Mouse (Mus musculus) urinary bladder, postnatal 10 days (tissue): Measurements from ENCODE around the gene Tmem184b.

Source experiments
- DNase-seq: peaks from one replicate; pipeline ENCODE4 v3.0.0; 2022; ENCODE audit warnings: low spot score

Tmem184b gene

GRCm38 (mm10) chr15:79399231-79400052, 3.9 kb downstream of the Tmem184b start:
- no peak for DNase-seq

GRCm38 (mm10) chr15:79396736-79397135, 6.6 kb downstream of the Tmem184b start:
- no peak for DNase-seq

GRCm38 (mm10) chr15:79395281-79395680, 8.1 kb downstream of the Tmem184b start:
- no peak for DNase-seq

- DNase-seq = no peak
These were observed 8.5 kb downstream of the Tmem184b start for GRCm38 (mm10) chr15:79394842-79395241.

GRCm38 (mm10) chr15:79393101-79393500, 10.3 kb downstream of the Tmem184b start:
- DNase-seq = no peak

GRCm38 (mm10) chr15:79392527-79392926, 10.8 kb downstream of the Tmem184b start:
- no peak for DNase-seq

- no peak for DNase-seq
These were observed 11.8 kb downstream of the Tmem184b start for GRCm38 (mm10) chr15:79391447-79392093.

- no peak for DNase-seq
These were observed 12.9 kb downstream of the Tmem184b start for GRCm38 (mm10) chr15:79390434-79390833.

GRCm38 (mm10) chr15:79388171-79388570, 15.2 kb downstream of the Tmem184b start:
- no peak for DNase-seq

GRCm38 (mm10) chr15:79387611-79388010, 15.8 kb downstream of the Tmem184b start:
- DNase-seq = no peak

- no peak for DNase-seq
These were observed 16.3 kb downstream of the Tmem184b start for GRCm38 (mm10) chr15:79387081-79387480.

GRCm38 (mm10) chr15:79381644-79382043, 21.7 kb downstream of the Tmem184b start:
- DNase-seq = no peak

- no peak for DNase-seq
These were observed 22.6 kb downstream of the Tmem184b start for GRCm38 (mm10) chr15:79380468-79381444.

GRCm38 (mm10) chr15:79379658-79380057, 23.7 kb downstream of the Tmem184b start:
- no peak for DNase-seq

- no peak for DNase-seq
These were observed 24.8 kb downstream of the Tmem184b start for GRCm38 (mm10) chr15:79378608-79379007.

GRCm38 (mm10) chr15:79377681-79378080, 25.7 kb downstream of the Tmem184b start:
- DNase-seq = no peak

- no peak for DNase-seq
These were observed 28.6 kb downstream of the Tmem184b start for GRCm38 (mm10) chr15:79374760-79375159.

GRCm38 (mm10) chr15:79370281-79370843, 33.0 kb downstream of the Tmem184b start:
- DNase-seq = no peak

- DNase-seq = no peak
These were observed 33.7 kb downstream of the Tmem184b start for GRCm38 (mm10) chr15:79369452-79370280.

GRCm38 (mm10) chr15:79368861-79369440, 34.4 kb downstream of the Tmem184b start:
- DNase-seq = no peak
